Mouse (Mus musculus): ENCODE data around the gene Slit2. TPM values are rescaled to one million over a fixed set of nuclear protein-coding genes. Genes with fewer than 3 reads are reported as not detected.

Gene Slit2
- polyA plus RNA-seq, 1 experiment from 2014 or later = 47.0 TPM

Small RNA genes within 50 kb of the gene (microRNA-seq; reads per million reads assigned to microRNA genes)
- gene Mir218-1 = 36.3 reads per million, percentile 40 among the genes with 10 or more reads in this experiment

Data from hindbrain, embryonic 14.5 days (tissue).